In genomic region chr13:56295943-56296658, GRCm38 (mm10) we compare ENCODE assay signal across 8 mouse cellular contexts. TPM values are rescaled to one million over a fixed set of nuclear protein-coding genes. Genes with fewer than 3 reads are reported as not detected.
A peak's percentile ranks its signal among the peaks of the same experiment; 100 is the strongest.
DNase-seq lines count a peak whose midpoint lies in the region; ATAC-seq lines count a peak whose summit lies in the region.

Gene Cxcl14, minus strand, starts transcription at chr13:56296551.

- no peak within 1 kb of the TSS for H3K27ac ChIP-seq in intestine, embryonic 15.5 days
- peak within 1 kb of the TSS; percentile 78 for H3K27ac ChIP-seq in midbrain, embryonic 10.5 days (replicated peaks)
- H3K27ac ChIP-seq in stomach, embryonic 16.5 days (ENCODE audit: low read length): no peak within 1 kb of the TSS

- H3K27me3 ChIP-seq in intestine, embryonic 15.5 days (replicated peaks): peaks cover 68% of the 10 kb centered on the region
- peaks cover 88% of the 10 kb centered on the region for H3K27me3 ChIP-seq in midbrain, embryonic 10.5 days (ENCODE audit: low read depth, poor library complexity, severe bottlenecking)
- peaks cover 67% of the 10 kb centered on the region for H3K27me3 ChIP-seq in stomach, embryonic 16.5 days (ENCODE audit: control insufficient read depth, insufficient read depth, low read length)

- peak within 1 kb of the TSS; percentile 34 for H3K9ac ChIP-seq in intestine, embryonic 15.5 days
- H3K9ac ChIP-seq in stomach, embryonic 16.5 days (ENCODE audit: low read length): peak within 1 kb of the TSS; percentile 69

- H3K4me1 ChIP-seq in intestine, embryonic 15.5 days (replicated peaks): peaks cover 14% of the 10 kb centered on the region
- H3K4me1 ChIP-seq in midbrain, embryonic 10.5 days: peaks cover 31% of the 10 kb centered on the region
- H3K4me1 ChIP-seq in stomach, embryonic 16.5 days (ENCODE audit: control insufficient read depth, insufficient read depth, low read length): peaks cover 7% of the 10 kb centered on the region

- peak; percentile 39; the same call in 1 of the 2 replicates for ATAC-seq in intestine, embryonic 15.5 days
- ATAC-seq in stomach, embryonic 16.5 days (ENCODE audit: insufficient read depth, low FRiP score): peak; percentile 37; the same call in 1 of the 2 replicates

- intact Hi-C loops in gastrocnemius, postnatal 36 days (cut with DNase I): no loop called here
- intact Hi-C loops in left cerebral cortex, postnatal 10 days (cut with DNase I): no loop called here

- no peaks in the 10 kb centered on the region for H3K36me3 ChIP-seq in intestine, embryonic 15.5 days
- H3K36me3 ChIP-seq in midbrain, embryonic 10.5 days: no peaks in the 10 kb centered on the region
- no peaks in the 10 kb centered on the region for H3K36me3 ChIP-seq in stomach, embryonic 16.5 days (ENCODE audit: control insufficient read depth, insufficient read depth, low read length)

- DNase-seq in adrenal gland, adult 8-10 months: peak; percentile 58
- peak; percentile 50 for DNase-seq in embryo, embryonic 10 days (ENCODE audit: low spot score)
- peak; percentile 32 to 45 for DNase-seq in gastrocnemius, postnatal 36 days
- DNase-seq in left cerebral cortex, postnatal 10 days (ENCODE audit: extremely low spot score in 1 of 2, low spot score in 2 of 2): peak; percentile 61 to 67
- DNase-seq in midbrain, embryonic 10.5 days (ENCODE audit: low spot score): peak; percentile 65
- no peak for DNase-seq in MN1 (ENCODE audit: low spot score)

- WGBS in intestine, embryonic 15.5 days: under 1% methylated on average over 65 of the region's 76 CpGs
- under 1% methylated on average over 68 of the region's 76 CpGs for WGBS in midbrain, embryonic 10.5 days
- under 1% methylated on average over 76 of the region's 76 CpGs for WGBS in stomach, embryonic 16.5 days

- no peaks in the 10 kb centered on the region for H3K9me3 ChIP-seq in intestine, embryonic 15.5 days
- H3K9me3 ChIP-seq in midbrain, embryonic 10.5 days (replicated peaks): 0 out of 2 replicates have a peak, but pooled peaks cover 6% of the 10 kb centered on the region
- H3K9me3 ChIP-seq in stomach, embryonic 16.5 days (replicated peaks; ENCODE audit: control insufficient read depth, low read length): no peaks in the 10 kb centered on the region; the same call in 1 of the 2 replicates

- peak within 1 kb of the TSS; percentile 46 for H3K4me3 ChIP-seq in intestine, embryonic 15.5 days (replicated peaks)
- peak within 1 kb of the TSS; percentile 73 for H3K4me3 ChIP-seq in midbrain, embryonic 10.5 days
- peak within 1 kb of the TSS; percentile 52 for H3K4me3 ChIP-seq in stomach, embryonic 16.5 days (replicated peaks; ENCODE audit: low read length)

- peak within 1 kb of the TSS; percentile 90 for H3K4me2 ChIP-seq in intestine, embryonic 15.5 days (replicated peaks)
- H3K4me2 ChIP-seq in stomach, embryonic 16.5 days (ENCODE audit: low read depth, low read length): peak within 1 kb of the TSS; percentile 79

RNA-seq across cellular contexts. Expression of gene Cxcl14, which starts in this region (rescaled TPM):
- 10 to 100 TPM; 63.0 to 86.6 (median 76.1) TPM for total RNA-seq in adrenal gland, adult 8-10 months (2022)
- total RNA-seq in gastrocnemius, postnatal 36 days (2021): 10 to 100 TPM; 43.4 to 63.2 TPM
- polyA plus RNA-seq in intestine, embryonic 15.5 days (2015; fragmentation: Nextera tagmentation; extraction: Ambion mirVana): 7.9 and 9.9 TPM in 2 replicates
- total RNA-seq in left cerebral cortex, postnatal 10 days (2021): 100 to 1,000 TPM in 1 of 2 experiments, 10 to 100 TPM in 1; 99.1 to 109 TPM
- 5.4 and 9.3 TPM in 2 replicates for polyA plus RNA-seq in midbrain, embryonic 10.5 days (2016; fragmentation: Nextera tagmentation; extraction: Ambion mirVana)
- polyA plus RNA-seq in stomach, embryonic 16.5 days (2015; fragmentation: Nextera tagmentation; extraction: Ambion mirVana): 9.9 and 10.2 TPM in 2 replicates
